Mouse (Mus musculus) neural tube, embryonic 15.5 days (tissue): ENCODE measurements around the gene Slc38a6. TPM values are rescaled to one million over a fixed set of nuclear protein-coding genes. Genes with fewer than 3 reads are reported as not detected.

Source experiments
- ATAC-seq: fragments of 200-750 bp; cut with Nextera tagmentation; 2 replicates; pipeline ENCODE4 v1.8.0; 2017; ENCODE audit warnings: mild to moderate bottlenecking, moderate TSS enrichment, moderate library complexity; ENCODE audit not compliant: low FRiP score
- H3K27ac ChIP-seq: fragments of 300-500 bp; sonication (generic); replicated peaks from 2 replicates; pipeline ENCODE4 v1.5.1; 2015; ENCODE audit warnings: mild to moderate bottlenecking, inconsistent platforms
- H3K27me3 ChIP-seq: fragments of 300-500 bp; sonication (generic); replicated peaks from 2 replicates; pipeline ENCODE4 v1.6.1; 2015; ENCODE audit warnings: inconsistent platforms
- H3K36me3 ChIP-seq: fragments of 300-500 bp; sonication (generic); 2 replicates; pipeline ENCODE4 v1.6.1; 2015; ENCODE audit warnings: inconsistent platforms
- H3K4me1 ChIP-seq: fragments of 300-500 bp; sonication (generic); 2 replicates; pipeline ENCODE4 v1.6.1; 2015; ENCODE audit warnings: inconsistent platforms
- H3K4me2 ChIP-seq: fragments of 300-500 bp; sonication (generic); 2 replicates; pipeline ENCODE4 v1.6.1; 2015; ENCODE audit warnings: inconsistent platforms, mild to moderate bottlenecking, moderate library complexity
- H3K4me3 ChIP-seq: fragments of 300-500 bp; sonication (generic); replicated peaks from 2 replicates; pipeline ENCODE4 v1.5.1; 2015; ENCODE audit warnings: mild to moderate bottlenecking, inconsistent platforms
- H3K9ac ChIP-seq: fragments of 300-500 bp; sonication (generic); replicated peaks from 2 replicates; pipeline ENCODE4 v1.6.1; 2015; ENCODE audit warnings: mild to moderate bottlenecking, inconsistent platforms
- H3K9me3 ChIP-seq: fragments of 300-500 bp; sonication (generic); replicated peaks from 2 replicates; pipeline ENCODE4 v1.6.1; 2016; ENCODE audit warnings: inconsistent platforms
- WGBS: fragments of 180-500 bp; shearing (Covaris S2); methylation state at CpG from one replicate; pipeline ENCODE4 v1.1.7; 2015; ENCODE audit warnings: mixed read lengths; 5-methylcytosine and 5-hydroxymethylcytosine counted together
- polyA plus RNA-seq: library from polyadenylated mRNA; unstranded; fragments of >200 nt; fragmentation: Nextera tagmentation; extraction: Ambion mirVana; gene quantifications from 2 replicates; pipeline ENCODE4 v1.2.1, GENCODE M21; 2015

The Slc38a6 gene
- polyA plus RNA-seq, 1 experiment from 2014 or later = 11.3 TPM

GRCm38 (mm10) chr12:73341703-73342663 is 55.4 kb downstream of the Slc38a6 start:
- no peaks in the 10 kb centered on the region for H3K4me1 ChIP-seq
- H3K9ac ChIP-seq = no peak overlapping the region
- no peak overlapping the region for H3K4me3 ChIP-seq
- H3K9me3 ChIP-seq = no peaks in the 10 kb centered on the region
- no peaks in the 10 kb centered on the region for H3K27me3 ChIP-seq
- H3K4me2 ChIP-seq = no peak overlapping the region
- ATAC-seq = no peak
- H3K27ac ChIP-seq = no peak overlapping the region
- WGBS = 53% methylated on average over 14 of the region's 14 CpGs
- H3K36me3 ChIP-seq = peaks cover 6% of the 10 kb centered on the region

GRCm38 (mm10) chr12:73344300-73344699 is 57.7 kb downstream of the Slc38a6 start:
- no peak overlapping the region for H3K4me3 ChIP-seq
- no peak for ATAC-seq
- WGBS = 94% methylated on average over 4 of the region's 4 CpGs
- H3K4me2 ChIP-seq = no peak overlapping the region
- no peak overlapping the region for H3K9ac ChIP-seq
- H3K27me3 ChIP-seq = no peaks in the 10 kb centered on the region
- peaks cover 7% of the 10 kb centered on the region for H3K36me3 ChIP-seq
- no peaks in the 10 kb centered on the region for H3K4me1 ChIP-seq
- no peak overlapping the region for H3K27ac ChIP-seq
- H3K9me3 ChIP-seq = no peaks in the 10 kb centered on the region

- H3K27ac ChIP-seq = no peak overlapping the region
- no peak overlapping the region for H3K4me3 ChIP-seq
- no peak overlapping the region for H3K4me2 ChIP-seq
- no peak for ATAC-seq
- H3K9ac ChIP-seq = no peak overlapping the region
- H3K9me3 ChIP-seq = no peaks in the 10 kb centered on the region
- H3K27me3 ChIP-seq = no peaks in the 10 kb centered on the region
- no peaks in the 10 kb centered on the region for H3K4me1 ChIP-seq
- WGBS = 78% methylated on average over 12 of the region's 12 CpGs
- peaks cover 10% of the 10 kb centered on the region; the same call in 1 of the 2 replicates for H3K36me3 ChIP-seq
Measured at GRCm38 (mm10) chr12:73345157-73345556, 58.6 kb downstream of the Slc38a6 start.

DNA sequence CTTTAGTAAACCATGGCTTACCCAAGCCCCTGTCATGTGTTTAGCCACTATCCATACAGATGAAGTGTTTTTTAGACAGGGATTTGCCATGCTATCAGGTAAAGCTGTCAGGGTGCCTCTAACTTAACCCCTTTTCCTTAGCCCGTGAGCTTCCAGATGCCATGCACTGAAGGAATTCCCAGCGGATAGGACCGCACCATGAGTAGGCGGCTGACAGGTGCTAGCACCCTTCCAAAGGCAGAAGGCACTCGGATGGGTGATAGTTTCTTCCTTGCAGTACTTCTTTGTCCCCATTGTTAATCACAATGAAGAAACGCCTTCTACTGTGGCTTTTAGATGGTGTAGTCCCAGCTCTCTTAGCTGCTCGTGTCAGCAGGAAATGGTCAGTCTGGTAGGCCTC is 60.6 kb downstream of the Slc38a6 start:
- Histone ChIP-seq H3K9me3 (no peaks in the 10 kb centered on the region), H3K4me2 (no peak overlapping the region), H3K4me1 (no peaks in the 10 kb centered on the region), H3K9ac (no peak overlapping the region), H3K27ac (no peak overlapping the region), H3K27me3 (no peaks in the 10 kb centered on the region), H3K4me3 (no peak overlapping the region), H3K36me3 (peaks cover 10% of the 10 kb centered on the region; the same call in 1 of the 2 replicates)
- 84% methylated on average over 7 of the region's 7 CpGs for WGBS
- ATAC-seq = no peak

DNA sequence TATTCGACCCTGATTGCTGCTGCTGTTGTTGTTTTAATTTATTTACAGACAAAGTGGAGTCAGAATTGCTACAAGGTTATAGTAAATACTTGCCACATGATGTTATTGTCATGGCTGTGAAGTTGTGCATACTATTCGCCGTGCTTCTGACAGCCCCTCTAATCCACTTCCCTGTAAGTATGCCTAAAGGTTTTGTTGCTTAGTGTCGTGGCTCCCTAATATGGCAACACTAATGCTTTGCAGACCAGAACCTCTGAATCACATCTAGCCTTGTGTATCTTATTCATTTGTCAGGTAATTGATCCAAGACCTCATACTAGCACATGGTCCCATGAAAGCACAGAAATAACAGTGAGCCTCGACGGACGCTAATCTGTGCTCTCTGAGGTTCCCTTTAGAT is 63.9 kb downstream of the Slc38a6 start:
- Histone ChIP-seq H3K27me3 (no peaks in the 10 kb centered on the region), H3K27ac (no peak overlapping the region), H3K36me3 (peaks cover 4% of the 10 kb centered on the region; the same call in 1 of the 2 replicates), H3K4me1 (peaks cover 5% of the 10 kb centered on the region; the same call in 1 of the 2 replicates), H3K4me2 (no peak overlapping the region), H3K9me3 (no peaks in the 10 kb centered on the region), H3K4me3 (no peak overlapping the region), H3K9ac (no peak overlapping the region)
- 77% methylated on average over 7 of the region's 7 CpGs for WGBS
- no peak for ATAC-seq

DNA sequence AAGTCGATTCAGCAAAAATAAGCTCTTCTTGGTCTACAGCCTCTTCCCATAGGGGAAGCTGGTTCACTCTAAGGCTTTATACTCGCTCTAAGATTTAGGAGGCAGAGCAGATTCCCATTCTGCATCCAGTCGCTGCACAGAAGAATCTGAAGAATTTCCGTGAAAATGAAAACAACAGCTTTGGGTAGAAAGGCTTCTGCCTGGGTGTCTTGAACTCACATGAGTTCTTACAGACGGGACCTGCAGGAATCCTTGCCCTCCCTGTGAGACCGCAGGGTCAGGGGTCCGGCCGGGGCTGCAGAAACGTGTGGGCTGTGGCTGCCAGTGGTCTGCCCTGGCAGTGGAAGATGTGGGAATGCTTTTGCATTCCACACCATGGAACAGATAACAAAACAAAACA is 64.4 kb downstream of the Slc38a6 start:
- H3K27me3 ChIP-seq = no peaks in the 10 kb centered on the region
- no peak overlapping the region for H3K9ac ChIP-seq
- no peak overlapping the region for H3K4me2 ChIP-seq
- 26% methylated on average over 9 of the region's 9 CpGs for WGBS
- H3K4me1 ChIP-seq = peaks cover 5% of the 10 kb centered on the region; the same call in 1 of the 2 replicates
- H3K27ac ChIP-seq = no peak overlapping the region
- no peak for ATAC-seq
- H3K4me3 ChIP-seq = no peak overlapping the region
- peaks cover 4% of the 10 kb centered on the region; the same call in 1 of the 2 replicates for H3K36me3 ChIP-seq
- no peaks in the 10 kb centered on the region for H3K9me3 ChIP-seq

DNA sequence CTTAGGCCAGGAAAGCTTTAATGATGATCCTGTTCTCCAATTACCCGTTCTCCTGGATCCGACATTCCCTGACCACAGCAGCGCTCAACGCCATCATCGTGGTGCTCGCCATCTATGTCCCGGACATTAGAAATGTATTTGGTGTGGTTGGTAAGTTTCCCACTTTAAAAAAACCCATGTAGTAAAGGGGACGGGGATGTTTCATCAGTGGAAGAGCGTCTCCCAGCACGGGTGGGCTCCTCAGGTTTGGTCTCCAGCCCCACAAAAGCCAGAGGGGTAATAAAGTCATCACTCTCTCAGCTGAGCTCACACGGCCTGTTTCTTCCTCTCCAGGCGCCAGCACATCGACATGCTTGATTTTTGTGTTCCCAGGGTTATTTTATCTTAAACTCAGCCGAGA is 65.2 kb downstream of the Slc38a6 start:
- Histone ChIP-seq H3K4me1 (peaks cover 5% of the 10 kb centered on the region; the same call in 1 of the 2 replicates), H3K4me2 (no peak overlapping the region), H3K9me3 (no peaks in the 10 kb centered on the region), H3K27ac (no peak overlapping the region), H3K27me3 (no peaks in the 10 kb centered on the region), H3K9ac (no peak overlapping the region), H3K36me3 (peaks cover 4% of the 10 kb centered on the region; the same call in 1 of the 2 replicates), H3K4me3 (no peak overlapping the region)
- 41% methylated on average over 14 of the region's 14 CpGs for WGBS
- no peak for ATAC-seq

- Histone ChIP-seq H3K27me3 (no peaks in the 10 kb centered on the region), H3K4me3 (no peak overlapping the region), H3K36me3 (peaks cover 7% of the 10 kb centered on the region), H3K4me1 (peaks cover 5% of the 10 kb centered on the region; the same call in 1 of the 2 replicates), H3K27ac (no peak overlapping the region), H3K9me3 (no peaks in the 10 kb centered on the region), H3K9ac (no peak overlapping the region), H3K4me2 (no peak overlapping the region)
- ATAC-seq = no peak
- 59% methylated on average over 5 of the region's 5 CpGs for WGBS
Measured at GRCm38 (mm10) chr12:73353362-73353761, 66.8 kb downstream of the Slc38a6 start.

DNA sequence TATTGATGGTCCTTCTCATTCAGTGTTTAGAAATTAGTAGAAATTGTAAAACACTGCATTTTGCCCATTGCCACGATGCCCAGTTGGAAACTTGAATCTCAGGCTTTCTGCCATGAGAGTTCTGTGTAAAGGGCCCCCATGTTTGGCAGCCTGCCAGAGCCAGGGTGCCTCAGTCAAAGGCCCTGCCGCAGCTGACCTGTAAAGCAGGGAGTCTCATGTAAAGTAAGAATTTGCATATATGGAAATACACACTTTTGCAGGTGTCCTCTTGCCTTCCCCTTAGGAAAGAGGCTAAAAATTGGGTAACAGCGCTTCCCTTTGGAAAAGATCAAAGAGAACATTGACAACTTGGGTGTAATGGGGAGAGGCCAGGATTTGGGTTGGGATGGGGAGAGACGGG is 67.9 kb downstream of the Slc38a6 start:
- no peak for ATAC-seq
- peaks cover 5% of the 10 kb centered on the region; the same call in 1 of the 2 replicates for H3K4me1 ChIP-seq
- H3K27ac ChIP-seq = no peak overlapping the region
- no peak overlapping the region for H3K9ac ChIP-seq
- H3K4me2 ChIP-seq = no peak overlapping the region
- H3K27me3 ChIP-seq = no peaks in the 10 kb centered on the region
- WGBS = 41% methylated on average over 4 of the region's 4 CpGs
- peaks cover 5% of the 10 kb centered on the region for H3K36me3 ChIP-seq
- H3K4me3 ChIP-seq = no peak overlapping the region
- no peaks in the 10 kb centered on the region for H3K9me3 ChIP-seq

DNA sequence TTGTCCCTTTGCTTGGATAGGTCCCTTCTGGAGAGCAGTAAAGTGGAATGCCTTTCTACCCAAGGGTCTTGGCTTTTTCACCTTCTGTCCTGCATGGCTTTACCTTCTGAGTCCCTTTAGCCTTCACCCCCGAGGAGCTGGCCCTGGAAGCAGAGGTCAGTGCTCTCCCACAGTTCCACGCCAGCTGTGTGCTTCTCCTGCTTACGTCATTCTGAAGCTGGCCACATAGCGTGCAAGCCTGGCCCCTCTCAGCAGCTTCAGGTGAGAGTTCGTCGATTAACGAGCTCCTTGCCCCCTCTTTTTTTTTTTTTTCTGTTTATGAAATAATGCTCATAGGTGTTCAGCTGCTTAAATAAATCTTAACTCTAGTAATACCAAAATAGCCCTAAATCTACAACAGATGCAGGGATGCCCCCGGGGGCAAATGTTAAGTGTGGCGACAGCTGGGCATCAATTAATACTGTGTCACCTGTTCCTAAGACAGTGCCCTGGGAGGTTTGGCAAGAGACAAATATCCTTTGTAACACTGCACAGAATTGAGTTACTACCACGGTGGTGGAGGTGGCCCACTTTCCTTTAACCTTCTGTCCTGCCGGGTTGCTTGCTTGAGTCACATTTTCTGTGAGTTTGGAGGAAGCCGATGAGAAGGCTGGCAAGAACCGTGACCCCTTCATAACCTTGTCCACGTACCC is 68.7 kb downstream of the Slc38a6 start:
- WGBS = 48% methylated on average over 14 of the region's 14 CpGs
- Histone ChIP-seq H3K9me3 (no peaks in the 10 kb centered on the region), H3K4me3 (no peak overlapping the region), H3K36me3 (peaks cover 3% of the 10 kb centered on the region; the same call in 1 of the 2 replicates), H3K4me2 (no peak overlapping the region), H3K27me3 (no peaks in the 10 kb centered on the region), H3K27ac (no peak overlapping the region), H3K4me1 (peaks cover 5% of the 10 kb centered on the region; the same call in 1 of the 2 replicates), H3K9ac (no peak overlapping the region)
- ATAC-seq = no peak

GRCm38 (mm10) chr12:73356696-73357095 is 70.1 kb downstream of the Slc38a6 start:
- Histone ChIP-seq H3K9me3 (no peaks in the 10 kb centered on the region), H3K27me3 (no peaks in the 10 kb centered on the region), H3K9ac (no peak overlapping the region), H3K27ac (no peak overlapping the region), H3K4me2 (no peak overlapping the region), H3K4me1 (peaks cover 5% of the 10 kb centered on the region; the same call in 1 of the 2 replicates), H3K36me3 (peaks cover 3% of the 10 kb centered on the region; the same call in 1 of the 2 replicates), H3K4me3 (no peak overlapping the region)
- ATAC-seq = no peak
- 76% methylated on average over 1 of the region's 2 CpGs for WGBS
